ENCODE assay signal across 8 mouse cellular contexts in the genomic region with DNA sequence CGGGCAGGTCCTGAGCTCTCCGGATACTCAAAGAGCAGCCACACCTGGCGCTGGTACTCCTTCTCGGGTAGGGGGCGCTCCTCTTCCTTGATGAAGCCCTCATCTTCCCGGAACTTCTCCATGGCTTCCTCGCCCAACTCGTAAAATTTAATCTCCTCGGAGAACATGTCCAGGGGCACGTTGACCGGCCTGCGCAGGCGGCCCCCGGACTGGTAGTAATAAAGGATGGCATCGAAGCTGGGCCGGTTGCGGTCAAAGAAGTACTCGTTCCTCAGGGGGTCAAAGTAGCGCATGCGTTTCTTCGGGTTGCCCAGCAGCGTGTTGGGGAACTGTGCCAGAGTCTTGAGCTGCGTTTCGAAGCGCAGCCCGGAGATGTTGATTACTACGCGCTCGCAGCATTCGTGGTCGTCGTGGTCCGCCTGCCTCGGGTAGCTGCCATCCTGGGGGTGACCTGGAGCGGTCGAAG. TPM values are rescaled to one million over a fixed set of nuclear protein-coding genes. Genes with fewer than 3 reads are reported as not detected.
DNase-seq lines count a peak whose midpoint lies in the region; ATAC-seq and TF ChIP-seq lines count a peak whose summit lies in the region.

No protein-coding gene starts in this region.

- H3K27me3 ChIP-seq in hindbrain, embryonic 11.5 days (ENCODE audit: control insufficient read depth, insufficient read depth, low read length), result peaks cover 36% of the 10 kb centered on the region
- peaks cover 54% of the 10 kb centered on the region for H3K27me3 ChIP-seq in midbrain, embryonic 11.5 days (ENCODE audit: control insufficient read depth, insufficient read depth, low read length)
- no peaks in the 10 kb centered on the region for H3K27me3 ChIP-seq in testis, adult 2 months (ENCODE audit: control insufficient read depth, insufficient read depth, low read length)

- H3K9me3 ChIP-seq in hindbrain, embryonic 11.5 days (ENCODE audit: control insufficient read depth, low read length), result no peaks in the 10 kb centered on the region
- H3K9me3 ChIP-seq in midbrain, embryonic 11.5 days (ENCODE audit: control insufficient read depth, low read length), result no peaks in the 10 kb centered on the region

- WGBS in hindbrain, embryonic 11.5 days, result 3% methylated on average over 36 of the region's 36 CpGs
- 1% methylated on average over 36 of the region's 36 CpGs for whole genome bisulfite sequencing in midbrain, embryonic 11.5 days

- ATAC-seq in hindbrain, embryonic 11.5 days (ENCODE audit: low FRiP score), result no peak
- ATAC-seq in midbrain, embryonic 11.5 days (ENCODE audit: low FRiP score), result no peak
- ATAC-seq in monocyte, adult 5-6 weeks (replicated peaks; ENCODE audit: insufficient number of reproducible peaks, low FRiP score, low TSS enrichment, poor library complexity, severe bottlenecking), result no peak

- TF ChIP-seq POLR2A in testis, adult 2 months (IDR thresholded peaks at IDR 0.05; ENCODE audit: control insufficient read depth, low read depth, low read length), result no peak

- H3K27ac ChIP-seq in hindbrain, embryonic 11.5 days (ENCODE audit: low read depth, low read length), result no peak overlapping the region
- H3K27ac ChIP-seq in midbrain, embryonic 11.5 days (ENCODE audit: low read depth, low read length), result no peak overlapping the region
- H3K27ac ChIP-seq in testis, adult 2 months (ENCODE audit: control insufficient read depth, insufficient read depth, low read depth, low read length), result no peak overlapping the region

- peak; percentile 3 for DNase-seq in thymus, postnatal 25 days
- DNase-seq in thymus, postnatal 0 days (ENCODE audit: low spot score), result no peak
- peak; percentile 23 for DNase-seq in embryo, embryonic 11.5 days (ENCODE audit: low read depth, low spot score)
- DNase-seq in hindbrain, embryonic 11.5 days (ENCODE audit: low spot score), result peak; percentile 71
- DNase-seq in layer of hippocampus, adult 9-11 months, result peak; percentile 50
- DNase-seq in midbrain, embryonic 11.5 days (ENCODE audit: low spot score, missing footprints), result peak; percentile 95

- H3K4me3 ChIP-seq in hindbrain, embryonic 11.5 days (ENCODE audit: low read depth, low read length), result peak overlapping the region; percentile 50
- peak overlapping the region; percentile 44 for H3K4me3 ChIP-seq in midbrain, embryonic 11.5 days (ENCODE audit: low read depth, low read length)
- peak overlapping the region; percentile 30 for H3K4me3 ChIP-seq in testis, adult 2 months (ENCODE audit: control insufficient read depth, low read depth, low read length)

- H3K9ac ChIP-seq in hindbrain, embryonic 11.5 days (ENCODE audit: low read depth, low read length), result no peak overlapping the region
- peak overlapping the region; percentile 30; the same call in 1 of the 2 replicates for H3K9ac ChIP-seq in midbrain, embryonic 11.5 days (ENCODE audit: low read length)

- H3K36me3 ChIP-seq in hindbrain, embryonic 11.5 days (ENCODE audit: control insufficient read depth, insufficient read depth, low read length), result no peaks in the 10 kb centered on the region
- H3K36me3 ChIP-seq in midbrain, embryonic 11.5 days (ENCODE audit: control insufficient read depth, insufficient read depth, low read length), result no peaks in the 10 kb centered on the region
- H3K36me3 ChIP-seq in testis, adult 2 months (ENCODE audit: control insufficient read depth, insufficient read depth, low read length), result no peaks in the 10 kb centered on the region

- TF ChIP-seq CTCF in testis, adult 2 months (IDR thresholded peaks at IDR 0.05; ENCODE audit: control insufficient read depth, insufficient read depth, insufficient replicate concordance, low read depth, low read length), result no peak

- peak overlapping the region; percentile 95 for H3K4me2 ChIP-seq in hindbrain, embryonic 11.5 days (replicated peaks; ENCODE audit: low read depth, low read length)
- H3K4me2 ChIP-seq in midbrain, embryonic 11.5 days, result peak overlapping the region; percentile 99

- peaks cover 8% of the 10 kb centered on the region for H3K4me1 ChIP-seq in hindbrain, embryonic 11.5 days (replicated peaks; ENCODE audit: control insufficient read depth, insufficient read depth, low read length)
- peaks cover 14% of the 10 kb centered on the region for H3K4me1 ChIP-seq in midbrain, embryonic 11.5 days (ENCODE audit: control insufficient read depth, insufficient read depth, low read length)
- H3K4me1 ChIP-seq in testis, adult 2 months (ENCODE audit: control insufficient read depth, insufficient read depth, low read length), result peaks cover 19% of the 10 kb centered on the region

RNA-seq across cellular contexts. Expression of a gene that starts 3.3 kb away (rescaled TPM):
- 1.0 TPM in 2 replicates for polyA plus RNA-seq in thymus, postnatal 0 days (2015; fragmentation: Nextera tagmentation; extraction: Ambion mirVana)
- polyA plus RNA-seq in hindbrain, embryonic 11.5 days (2014; fragmentation: Nextera tagmentation; extraction: Ambion mirVana), result 0.40 and 0.64 TPM in 2 replicates
- 0.66 and 0.74 TPM in 2 replicates for polyA plus RNA-seq in midbrain, embryonic 11.5 days (2014; fragmentation: Nextera tagmentation; extraction: Ambion mirVana)
- polyA plus RNA-seq in testis, adult 2 months (2012; rRNA removed), result 0.19 and 0.22 TPM in 2 replicates
- total RNA-seq in monocyte, adult 5-6 weeks (2017), result not detected in 3 replicates
